Mouse (Mus musculus) right cerebral cortex, postnatal 25 days (tissue): ENCODE measurements around the gene Gemin6.
"Not testable (repeated sequence)": the region's sequence is repeated elsewhere in the genome, so short reads cannot be mapped to it uniquely, and the experiment has no call there.

Experiments
- DNase-seq: peaks from one replicate; pipeline ENCODE4 v3.0.0; 2022

Gemin6 gene

GRCm38 (mm10) chr17:80224326-80225116 is at the start of gene Gemin6:
Gene Gemin6, plus strand, starts transcription at chr17:80224441.
- peak; percentile 86 for DNase-seq

- DNase-seq = no peak
Observed at GRCm38 (mm10) chr17:80174699-80175385, 49.4 kb upstream of the Gemin6 start.

GRCm38 (mm10) chr17:80175386-80175739 is 48.9 kb upstream of the Gemin6 start:
- DNase-seq = no peak

GRCm38 (mm10) chr17:80175966-80176365 is 48.3 kb upstream of the Gemin6 start:
- no peak for DNase-seq

GRCm38 (mm10) chr17:80178846-80179245 is 45.4 kb upstream of the Gemin6 start:
- not testable (repeated sequence) for DNase-seq

GRCm38 (mm10) chr17:80179959-80180358 is 44.3 kb upstream of the Gemin6 start:
- DNase-seq = peak; percentile 59

- DNase-seq = no peak
Observed at GRCm38 (mm10) chr17:80180468-80180867, 43.8 kb upstream of the Gemin6 start.

GRCm38 (mm10) chr17:80183615-80184014 is 40.6 kb upstream of the Gemin6 start:
- DNase-seq = no peak

GRCm38 (mm10) chr17:80193075-80193474 is 31.2 kb upstream of the Gemin6 start:
- DNase-seq = no peak

GRCm38 (mm10) chr17:80199160-80199778 is 25.0 kb upstream of the Gemin6 start:
- DNase-seq = no peak

- no peak for DNase-seq
Observed at GRCm38 (mm10) chr17:80205657-80206056, 18.6 kb upstream of the Gemin6 start.

GRCm38 (mm10) chr17:80206301-80206670 is 18.0 kb upstream of the Gemin6 start:
- DNase-seq = no peak

GRCm38 (mm10) chr17:80206671-80207581 is 17.3 kb upstream of the Gemin6 start, which contains the start of the genes Srsf7 and Ttc39d:
Gene Srsf7, minus strand, starts transcription at chr17:80207307.
Gene Ttc39d, plus strand, starts transcription at chr17:80207460.
- DNase-seq = peak; percentile 97

- DNase-seq = not testable (repeated sequence)
Observed at GRCm38 (mm10) chr17:80213998-80214397, 10.2 kb upstream of the Gemin6 start.

- DNase-seq = no peak
Observed at GRCm38 (mm10) chr17:80220131-80220530, 4.1 kb upstream of the Gemin6 start.

- DNase-seq = no peak
Observed at GRCm38 (mm10) chr17:80221202-80221601, 3.0 kb upstream of the Gemin6 start.

- no peak for DNase-seq
Observed at GRCm38 (mm10) chr17:80221890-80222628, 2.2 kb upstream of the Gemin6 start.

- no peak for DNase-seq
Observed at GRCm38 (mm10) chr17:80223829-80224228, 412 bp upstream of the Gemin6 start.

GRCm38 (mm10) chr17:80225142-80225541 is 901 bp downstream of the Gemin6 start:
- DNase-seq = not testable (repeated sequence)

- DNase-seq = no peak
Observed at GRCm38 (mm10) chr17:80229396-80229795, 5.2 kb downstream of the Gemin6 start.

GRCm38 (mm10) chr17:80233844-80234243 is 9.6 kb downstream of the Gemin6 start:
- DNase-seq = no peak

- no peak for DNase-seq
Observed at GRCm38 (mm10) chr17:80234376-80234775, 10.1 kb downstream of the Gemin6 start.
